Mouse (Mus musculus) midbrain, embryonic 14.5 days (tissue): ENCODE data around the gene Akap9. TPM values are rescaled to one million over a fixed set of nuclear protein-coding genes. Genes with fewer than 3 reads are reported as not detected.
"Not testable (repeated sequence)": the region's sequence is repeated elsewhere in the genome, so short reads cannot be mapped to it uniquely, and the experiment has no call there.

Source experiments
- ATAC-seq: fragments of 200-750 bp; cut with Nextera tagmentation; 2 replicates; pipeline ENCODE4 v1.8.0; 2017; ENCODE audit warnings: moderate number of reproducible peaks, moderate library complexity; ENCODE audit not compliant: low FRiP score, low TSS enrichment
- DNase-seq: peaks from one replicate; pipeline ENCODE4 v3.0.0-alpha.2; 2015
- H3K27ac ChIP-seq: fragments of 300-500 bp; sonication (generic); replicated peaks from 2 replicates; pipeline ENCODE4 v1.5.1; 2014; ENCODE audit warnings: mild to moderate bottlenecking, low read depth, low read length, moderate library complexity
- H3K27me3 ChIP-seq: fragments of 300-500 bp; sonication (generic); 2 replicates; pipeline ENCODE4 v1.6.1; 2014; ENCODE audit warnings: low read length, control low read depth, mixed read lengths; ENCODE audit not compliant: control insufficient read depth, insufficient read depth
- H3K36me3 ChIP-seq: fragments of 300-500 bp; sonication (generic); 2 replicates; pipeline ENCODE4 v1.6.1; 2014; ENCODE audit warnings: low read length, control low read depth; ENCODE audit not compliant: control insufficient read depth, insufficient read depth
- H3K4me1 ChIP-seq: fragments of 300-500 bp; sonication (generic); 2 replicates; pipeline ENCODE4 v1.6.1; 2014; ENCODE audit warnings: mild to moderate bottlenecking, antibody characterized with exemption, low read length, control low read depth; ENCODE audit not compliant: control insufficient read depth, insufficient read depth
- H3K4me2 ChIP-seq: fragments of 300-500 bp; sonication (generic); 2 replicates; pipeline ENCODE4 v1.6.1; 2014; ENCODE audit warnings: mild to moderate bottlenecking, low read length, moderate library complexity
- H3K4me3 ChIP-seq: fragments of 300-500 bp; sonication (generic); replicated peaks from 2 replicates; pipeline ENCODE4 v1.5.1; 2014; ENCODE audit warnings: low read depth, low read length
- H3K9ac ChIP-seq: fragments of 300-500 bp; sonication (generic); replicated peaks from 2 replicates; pipeline ENCODE4 v1.6.1; 2014; ENCODE audit warnings: mild to moderate bottlenecking, low read length, moderate library complexity
- H3K9me3 ChIP-seq: fragments of 300-500 bp; sonication (generic); 2 replicates; pipeline ENCODE4 v1.6.1; 2016; ENCODE audit warnings: low read length, control low read depth, mixed read lengths; ENCODE audit not compliant: control insufficient read depth
- WGBS: fragments of 180-500 bp; shearing (Covaris S2); extraction: QIAGEN DNeasy Blood & Tissue Kit; methylation state at CpG from one replicate; pipeline ENCODE4 v1.1.7; 2014; 5-methylcytosine and 5-hydroxymethylcytosine counted together
- polyA plus RNA-seq: library from polyadenylated mRNA; unstranded; fragments of >200 nt; fragmentation: Nextera tagmentation; extraction: Ambion mirVana; gene quantifications from 2 replicates; pipeline ENCODE4 v1.2.1, GENCODE M21; 2014

Gene Akap9
- polyA plus RNA-seq, 1 experiment from 2014 or later: 362 TPM

DNA sequence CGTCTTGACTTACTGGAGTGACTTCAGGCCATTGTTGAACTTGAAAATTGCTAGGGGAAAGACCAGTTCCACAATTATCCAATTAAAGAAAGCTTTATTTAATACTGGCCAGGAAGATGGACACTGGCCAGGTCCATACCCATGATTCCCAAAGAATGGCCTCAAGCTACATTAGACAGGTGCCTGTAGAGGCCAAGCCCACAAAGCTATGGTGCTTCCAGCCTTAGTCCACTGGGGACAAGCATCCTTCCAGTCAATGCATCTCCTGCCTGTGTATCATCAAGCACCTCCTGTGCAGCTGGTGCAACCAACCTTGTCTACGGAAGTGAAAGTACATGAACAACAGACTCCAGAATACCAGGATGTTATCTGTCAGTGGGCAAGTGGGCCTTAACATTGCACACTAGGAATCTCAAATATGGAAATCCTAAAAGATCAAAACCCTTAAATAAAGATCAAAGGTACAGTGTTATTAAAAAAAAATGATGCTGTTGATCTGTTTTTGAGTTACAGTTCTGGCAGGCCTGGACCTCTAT, 177.9 kb downstream of the Akap9 start:
- Histone ChIP-seq H3K4me3 (no peak overlapping the region), H3K27me3 (no peaks in the 10 kb centered on the region), H3K9ac (no peak overlapping the region), H3K36me3 (peaks cover 20% of the 10 kb centered on the region), H3K4me1 (peaks cover 14% of the 10 kb centered on the region), H3K4me2 (no peak overlapping the region), H3K27ac (peak overlapping the region; percentile 99), H3K9me3 (no peaks in the 10 kb centered on the region)
- DNase-seq (no peak), ATAC-seq (no peak)
- WGBS: 95% methylated on average over 2 of the region's 2 CpGs

GRCm38 (mm10) chr5:4107056-4107455, 179.2 kb downstream of the Akap9 start:
- 50% methylated on average over 7 of the region's 7 CpGs for WGBS
- ATAC-seq, H3K4me3 ChIP-seq, H3K27me3 ChIP-seq, DNase-seq, H3K4me2 ChIP-seq, H3K36me3 ChIP-seq, H3K9me3 ChIP-seq, H3K9ac ChIP-seq, H3K27ac ChIP-seq: not testable (repeated sequence)
- H3K4me1 ChIP-seq: peaks cover 11% of the 10 kb centered on the region

DNA sequence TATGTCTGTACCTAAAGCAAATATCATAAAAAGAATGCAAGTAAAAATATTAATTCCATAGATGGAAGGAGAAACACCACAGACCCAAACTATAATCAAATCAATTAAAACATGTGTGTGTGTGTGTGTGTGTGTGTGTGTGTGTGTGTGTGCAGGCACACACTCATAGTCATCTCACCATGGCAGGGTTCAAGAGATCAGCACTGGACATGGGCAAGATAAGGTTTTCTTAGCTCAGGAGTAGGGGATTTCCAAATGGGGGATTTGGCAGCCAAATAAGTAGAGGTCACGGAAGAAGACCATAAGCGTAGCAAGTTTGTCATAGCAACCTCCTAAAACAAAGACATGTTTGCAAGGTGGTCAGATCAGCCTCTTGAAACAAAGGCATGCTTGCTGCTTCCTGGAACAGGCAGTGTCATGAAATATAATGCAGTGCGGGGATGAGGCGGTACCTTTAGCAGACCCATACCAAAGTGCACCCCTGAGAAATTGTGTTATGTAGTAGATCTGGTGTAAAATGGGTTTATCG, 184.8 kb downstream of the Akap9 start:
- H3K9ac ChIP-seq: no peak overlapping the region
- no peaks in the 10 kb centered on the region for H3K4me1 ChIP-seq
- H3K36me3 ChIP-seq: no peaks in the 10 kb centered on the region
- H3K4me2 ChIP-seq: no peak overlapping the region
- no peak overlapping the region for H3K27ac ChIP-seq
- H3K9me3 ChIP-seq: no peaks in the 10 kb centered on the region
- H3K27me3 ChIP-seq: no peaks in the 10 kb centered on the region
- DNase-seq (no peak), ATAC-seq (no peak)
- 93% methylated on average over 5 of the region's 5 CpGs for WGBS
- H3K4me3 ChIP-seq: no peak overlapping the region

Other genes starting within 250 kb of the Akap9 start
- gene Ankib1, start 125.1 kb upstream of the Akap9 start, polyA plus RNA-seq: 19.5 and 25.6 TPM in 2 replicates
- 56.9 and 68.8 TPM in 2 replicates for gene Krit1, start 124.9 kb upstream of the Akap9 start, polyA plus RNA-seq
- gene Lrrd1, start 82.9 kb upstream of the Akap9 start, polyA plus RNA-seq: 0.12 and 0.18 TPM in 2 replicates
- 6.8 and 7.0 TPM in 2 replicates for gene Mterf1a, start 34.1 kb upstream of the Akap9 start, polyA plus RNA-seq
- gene Cyp51, start 176.7 kb downstream of the Akap9 start, polyA plus RNA-seq: 150 and 170 TPM in 2 replicates